ENCODE assay signal across 15 mouse cellular contexts in the genomic region with DNA sequence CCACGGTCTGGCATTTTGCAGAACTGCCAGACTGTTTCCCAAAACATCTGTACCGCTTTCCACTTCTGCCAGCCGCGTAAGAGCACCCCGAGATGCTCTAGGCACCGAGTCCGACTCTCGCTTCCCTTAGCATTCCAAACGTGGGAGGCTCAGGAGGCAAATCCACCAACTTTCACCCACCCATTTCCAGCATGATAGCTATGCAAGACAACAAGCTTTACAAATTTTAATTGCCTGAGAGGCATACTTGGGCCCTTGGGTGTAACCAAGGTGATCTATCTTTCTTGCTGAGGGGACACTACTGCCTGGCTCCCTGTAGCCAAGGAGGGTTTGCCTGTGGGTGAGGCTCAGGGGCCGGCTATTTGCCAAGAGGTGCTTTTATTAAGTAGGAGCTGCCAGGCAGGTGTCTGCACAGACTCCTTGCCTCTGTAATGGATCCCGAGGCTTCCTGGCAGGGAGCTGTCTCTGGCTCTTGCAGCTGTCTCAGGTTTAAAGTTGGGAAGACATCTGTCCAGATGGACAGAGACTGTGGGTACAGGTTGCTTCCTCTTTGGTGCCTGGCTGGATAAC. TPM values are rescaled to one million over a fixed set of nuclear protein-coding genes. Genes with fewer than 3 reads are reported as not detected.
DNase-seq lines count a peak whose midpoint lies in the region; ATAC-seq and TF ChIP-seq lines count a peak whose summit lies in the region.
"Had no signal": no experiment of that assay in that cellular context is flagged by ENCODE, and none has a peak within 500 bp of the region (broad histone marks: within the 10 kb centered on the region; RNA-seq: fewer than 3 reads in every experiment).

No protein-coding gene starts in this region.

- 0 out of 2 replicates have a peak overlapping the region, but pooled peaks have one; percentile 6 for H3K27ac ChIP-seq in forebrain, embryonic 11.5 days (ENCODE audit: low read depth, low read length)
- H3K27ac ChIP-seq in forebrain, embryonic 13.5 days, result no peak overlapping the region
- H3K27ac ChIP-seq in liver, embryonic 13.5 days, result no peak overlapping the region
- H3K27ac ChIP-seq in liver, postnatal 0 days (ENCODE audit: low read depth), result no peak overlapping the region
- H3K27ac ChIP-seq in stomach, embryonic 16.5 days (ENCODE audit: low read length), result peak overlapping the region; percentile 29
- H3K27ac ChIP-seq: forebrain, embryonic 15.5 days had no signal

- H3K9me3 ChIP-seq in forebrain, embryonic 11.5 days (ENCODE audit: control insufficient read depth, low read length), result no peaks in the 10 kb centered on the region
- H3K9me3 ChIP-seq in forebrain, embryonic 13.5 days (replicated peaks), result no peaks in the 10 kb centered on the region
- no peaks in the 10 kb centered on the region for H3K9me3 ChIP-seq in liver, embryonic 13.5 days (replicated peaks)
- H3K9me3 ChIP-seq in liver, postnatal 0 days (ENCODE audit: low read length), result no peaks in the 10 kb centered on the region
- no peaks in the 10 kb centered on the region for H3K9me3 ChIP-seq in stomach, embryonic 16.5 days (replicated peaks; ENCODE audit: control insufficient read depth, low read length)
- H3K9me3 ChIP-seq: forebrain, embryonic 15.5 days had no signal

- no peak for TF ChIP-seq CTCF in liver, postnatal 0 days (IDR thresholded peaks at IDR 0.05; ENCODE audit: low read depth)
- TF ChIP-seq CTCF in lung, adult 2 months (IDR thresholded peaks at IDR 0.05; ENCODE audit: insufficient read depth, low read length), result no peak

- H3K4me3 ChIP-seq in forebrain, embryonic 11.5 days (ENCODE audit: low read depth, low read length), result no peak overlapping the region
- no peak overlapping the region for H3K4me3 ChIP-seq in forebrain, embryonic 13.5 days
- H3K4me3 ChIP-seq in liver, embryonic 13.5 days (replicated peaks), result no peak overlapping the region
- H3K4me3 ChIP-seq in liver, postnatal 0 days (ENCODE audit: low read depth, low read length), result no peak overlapping the region
- no peak overlapping the region for H3K4me3 ChIP-seq in lung, adult 2 months (replicated peaks; ENCODE audit: extremely low read depth, low read depth, low read length)
- H3K4me3 ChIP-seq in stomach, embryonic 16.5 days (replicated peaks; ENCODE audit: low read length), result no peak overlapping the region
- H3K4me3 ChIP-seq: forebrain, embryonic 15.5 days had no signal

- H3K4me2 ChIP-seq in forebrain, embryonic 11.5 days (ENCODE audit: low read depth, low read length, severe bottlenecking), result no peak overlapping the region
- H3K4me2 ChIP-seq in forebrain, embryonic 13.5 days, result no peak overlapping the region
- H3K4me2 ChIP-seq in liver, embryonic 13.5 days, result peak overlapping the region; percentile 29; the same call in 1 of the 2 replicates
- no peak overlapping the region for H3K4me2 ChIP-seq in liver, postnatal 0 days (ENCODE audit: low read depth, low read length)
- peak overlapping the region; percentile 38; the same call in 1 of the 2 replicates for H3K4me2 ChIP-seq in stomach, embryonic 16.5 days (ENCODE audit: low read depth, low read length)
- H3K4me2 ChIP-seq: forebrain, embryonic 15.5 days had no signal

- 0 out of 2 replicates have a peak, but pooled peaks cover 5% of the 10 kb centered on the region for H3K4me1 ChIP-seq in forebrain, embryonic 11.5 days (replicated peaks; ENCODE audit: control insufficient read depth, insufficient read depth, low read length)
- 0 out of 2 replicates have a peak, but pooled peaks cover 6% of the 10 kb centered on the region for H3K4me1 ChIP-seq in forebrain, embryonic 13.5 days
- peaks cover 6% of the 10 kb centered on the region; the same call in 1 of the 2 replicates for H3K4me1 ChIP-seq in liver, embryonic 13.5 days (replicated peaks)
- H3K4me1 ChIP-seq in liver, postnatal 0 days (ENCODE audit: insufficient read depth), result 0 out of 2 replicates have a peak, but pooled peaks cover 3% of the 10 kb centered on the region
- H3K4me1 ChIP-seq in lung, adult 2 months (ENCODE audit: control insufficient read depth, insufficient read depth, low read length), result no peaks in the 10 kb centered on the region
- H3K4me1 ChIP-seq in stomach, embryonic 16.5 days (ENCODE audit: control insufficient read depth, insufficient read depth, low read length), result peaks cover 11% of the 10 kb centered on the region

- no peak for ATAC-seq in forebrain, embryonic 11.5 days (replicated peaks; ENCODE audit: low FRiP score)
- ATAC-seq in forebrain, embryonic 13.5 days, result no peak
- no peak for ATAC-seq in liver, embryonic 13.5 days (ENCODE audit: low read depth)
- no peak for ATAC-seq in liver, postnatal 0 days
- ATAC-seq in stomach, embryonic 16.5 days (ENCODE audit: insufficient read depth, low FRiP score), result no peak
- ATAC-seq: forebrain, embryonic 15.5 days had no signal

- H3K9ac ChIP-seq in forebrain, embryonic 11.5 days (ENCODE audit: low read length), result no peak overlapping the region
- H3K9ac ChIP-seq in forebrain, embryonic 13.5 days, result no peak overlapping the region
- no peak overlapping the region for H3K9ac ChIP-seq in liver, embryonic 13.5 days
- no peak overlapping the region for H3K9ac ChIP-seq in liver, postnatal 0 days (replicated peaks)
- H3K9ac ChIP-seq in stomach, embryonic 16.5 days (ENCODE audit: low read length), result no peak overlapping the region
- H3K9ac ChIP-seq: forebrain, embryonic 15.5 days had no signal

- TF ChIP-seq EP300 in liver, postnatal 0 days (IDR thresholded peaks at IDR 0.05; ENCODE audit: low read depth), result no peak

- DNase-seq in forebrain, embryonic 11.5 days (ENCODE audit: low spot score), result no peak
- DNase-seq in liver, embryonic 13.5 days, result no peak
- no peak for DNase-seq in liver, postnatal 0 days
- peak; percentile 52 for DNase-seq in lung, adult 2 months
- DNase-seq in thymus, postnatal 10 days (ENCODE audit: low spot score in 2 of 2), result no peak
- DNase-seq in thymus, postnatal 14 days, result no peak
- DNase-seq: cerebellum, adult 9-11 months; kidney, adult 9 months had no signal

- peaks cover 6% of the 10 kb centered on the region; the same call in 1 of the 2 replicates for H3K27me3 ChIP-seq in forebrain, embryonic 11.5 days (ENCODE audit: control insufficient read depth, insufficient read depth, low read length)
- peaks cover 10% of the 10 kb centered on the region for H3K27me3 ChIP-seq in forebrain, embryonic 13.5 days
- H3K27me3 ChIP-seq in liver, embryonic 13.5 days, result no peaks in the 10 kb centered on the region
- H3K27me3 ChIP-seq in liver, postnatal 0 days (ENCODE audit: insufficient read depth, low read length), result no peaks in the 10 kb centered on the region
- H3K27me3 ChIP-seq in stomach, embryonic 16.5 days (ENCODE audit: control insufficient read depth, insufficient read depth, low read length), result no peaks in the 10 kb centered on the region
- H3K27me3 ChIP-seq: forebrain, embryonic 15.5 days had no signal

- WGBS in forebrain, embryonic 11.5 days, result 74% methylated on average over 11 of the region's 11 CpGs
- WGBS in forebrain, embryonic 13.5 days, result 74% methylated on average over 11 of the region's 11 CpGs
- WGBS in liver, embryonic 13.5 days (ENCODE audit: insufficient replicate concordance), result 73% methylated on average over 11 of the region's 11 CpGs
- 76% methylated on average over 11 of the region's 11 CpGs for WGBS in liver, postnatal 0 days (ENCODE audit: insufficient replicate concordance)
- 73% methylated on average over 11 of the region's 11 CpGs for WGBS in lung, adult 2 months
- whole genome bisulfite sequencing in stomach, embryonic 16.5 days, result 73% methylated on average over 11 of the region's 11 CpGs

- no peaks in the 10 kb centered on the region for H3K36me3 ChIP-seq in forebrain, embryonic 11.5 days (ENCODE audit: control insufficient read depth, insufficient read depth, low read length)
- H3K36me3 ChIP-seq in forebrain, embryonic 13.5 days (ENCODE audit: poor library complexity, severe bottlenecking), result no peaks in the 10 kb centered on the region
- H3K36me3 ChIP-seq in liver, embryonic 13.5 days, result no peaks in the 10 kb centered on the region
- H3K36me3 ChIP-seq in liver, postnatal 0 days (replicated peaks; ENCODE audit: insufficient read depth, low read length), result no peaks in the 10 kb centered on the region
- no peaks in the 10 kb centered on the region for H3K36me3 ChIP-seq in stomach, embryonic 16.5 days (ENCODE audit: control insufficient read depth, insufficient read depth, low read length)
- H3K36me3 ChIP-seq: forebrain, embryonic 15.5 days had no signal

- no peak for TF ChIP-seq POLR2A in lung, adult 2 months (IDR thresholded peaks at IDR 0.05; ENCODE audit: borderline replicate concordance, extremely low read depth, low read depth, low read length)

RNA-seq across cellular contexts. Expression of a gene that starts 2.8 kb away (rescaled TPM):
- 0.08 TPM in 1 of 2 replicates, not detected in the other for polyA plus RNA-seq in forebrain, embryonic 11.5 days (2014; fragmentation: Nextera tagmentation; extraction: Ambion mirVana)
- polyA plus RNA-seq in forebrain, embryonic 13.5 days (2015; fragmentation: Nextera tagmentation; extraction: Ambion mirVana), result 0.10 and 0.16 TPM in 2 replicates
- polyA plus RNA-seq in liver, embryonic 13.5 days (2015; fragmentation: Nextera tagmentation; extraction: Ambion mirVana), result not detected in 2 replicates
- polyA plus RNA-seq in liver, postnatal 0 days (2015; fragmentation: Nextera tagmentation; extraction: Ambion mirVana), result 0.06 TPM in 1 of 2 replicates, not detected in the other
- 0.26 TPM in 2 replicates for polyA plus RNA-seq in lung, adult 2 months (2012; rRNA removed)
- 3.3 and 4.9 TPM in 2 replicates for polyA plus RNA-seq in stomach, embryonic 16.5 days (2015; fragmentation: Nextera tagmentation; extraction: Ambion mirVana)
- polyA plus RNA-seq: embryonic facial prominence, embryonic 11.5 days; heart, postnatal 0 days; limb, embryonic 11.5 days; neural tube, embryonic 11.5 days had no signal

RNA-seq across cellular contexts. Expression of a gene that starts 44.6 kb away (rescaled TPM):
- polyA plus RNA-seq in forebrain, embryonic 11.5 days (2014; fragmentation: Nextera tagmentation; extraction: Ambion mirVana), result 90.8 and 91.6 TPM in 2 replicates
- 63.8 and 65.1 TPM in 2 replicates for polyA plus RNA-seq in forebrain, embryonic 13.5 days (2015; fragmentation: Nextera tagmentation; extraction: Ambion mirVana)
- polyA plus RNA-seq in liver, embryonic 13.5 days (2015; fragmentation: Nextera tagmentation; extraction: Ambion mirVana), result 22.2 and 25.2 TPM in 2 replicates
- polyA plus RNA-seq in liver, postnatal 0 days (2015; fragmentation: Nextera tagmentation; extraction: Ambion mirVana), result 20.6 and 23.6 TPM in 2 replicates
- 69.0 and 71.5 TPM in 2 replicates for polyA plus RNA-seq in lung, adult 2 months (2012; rRNA removed)
- polyA plus RNA-seq in stomach, embryonic 16.5 days (2015; fragmentation: Nextera tagmentation; extraction: Ambion mirVana), result 127 and 139 TPM in 2 replicates

Comparison
In these comparisons a context has a peak if more than half of its experiments do, and no peak if none do; other contexts are left out.
1. H3K27ac ChIP-seq: peak in forebrain, embryonic 11.5 days (single experiment) and stomach, embryonic 16.5 days (single experiment); none in forebrain, embryonic 13.5 days (single experiment), liver, embryonic 13.5 days (single experiment) and liver, postnatal 0 days (single experiment).
2. H3K4me2 ChIP-seq: peak in liver, embryonic 13.5 days (single experiment) and stomach, embryonic 16.5 days (single experiment); none in forebrain, embryonic 11.5 days (single experiment), forebrain, embryonic 13.5 days (single experiment) and liver, postnatal 0 days (single experiment).